Mouse (Mus musculus) layer of hippocampus, postnatal 36 days (tissue): ENCODE measurements around the gene Klf4. TPM values are rescaled to one million over a fixed set of nuclear protein-coding genes. Genes with fewer than 3 reads are reported as not detected.

ENCODE experiments used
- DNase-seq, 2 experiments: peaks; one replicate each; pipeline ENCODE4 v3.0.0; 2022
- total RNA-seq, 2 experiments: library from RNA; stranded (reverse); gene quantifications; 2 replicates each; pipeline ENCODE4 v1.2.3; 2021

Gene Klf4
- total RNA-seq: 1 to 10 TPM; 4.8 to 5.3 TPM

GRCm38 (mm10) chr4:55532407-55533195, at the start of gene Klf4:
Klf4 (minus strand) TSS chr4:55532466.
- DNase-seq: peak; percentile 81 to 85

- no peak for DNase-seq
Measured at GRCm38 (mm10) chr4:55571432-55571831, 39.2 kb upstream of the Klf4 start.

- DNase-seq: no peak
Measured at GRCm38 (mm10) chr4:55567986-55568385, 35.7 kb upstream of the Klf4 start.

- no peak for DNase-seq
Measured at GRCm38 (mm10) chr4:55567575-55567974, 35.3 kb upstream of the Klf4 start.

GRCm38 (mm10) chr4:55564317-55564716, 32.1 kb upstream of the Klf4 start:
- DNase-seq: no peak

GRCm38 (mm10) chr4:55563050-55563449, 30.8 kb upstream of the Klf4 start:
- no peak for DNase-seq

- no peak for DNase-seq
Measured at GRCm38 (mm10) chr4:55562062-55562461, 29.8 kb upstream of the Klf4 start.

- DNase-seq: no peak
Measured at GRCm38 (mm10) chr4:55546869-55547268, 14.6 kb upstream of the Klf4 start.

- DNase-seq: no peak
Measured at GRCm38 (mm10) chr4:55542753-55543152, 10.5 kb upstream of the Klf4 start.

- DNase-seq: no peak
Measured at GRCm38 (mm10) chr4:55541654-55542053, 9.4 kb upstream of the Klf4 start.

- DNase-seq: no peak
Measured at GRCm38 (mm10) chr4:55541221-55541620, 9.0 kb upstream of the Klf4 start.

GRCm38 (mm10) chr4:55535012-55535411, 2.7 kb upstream of the Klf4 start:
- DNase-seq: no peak

GRCm38 (mm10) chr4:55534510-55534909, 2.2 kb upstream of the Klf4 start:
- DNase-seq: no peak

- no peak for DNase-seq
Measured at GRCm38 (mm10) chr4:55533803-55534254, 1.6 kb upstream of the Klf4 start.

- no peak for DNase-seq
Measured at GRCm38 (mm10) chr4:55533196-55533802, 1.0 kb upstream of the Klf4 start.

GRCm38 (mm10) chr4:55531856-55532406, 335 bp downstream of the Klf4 start:
- no peak for DNase-seq

- peak in 1 of 2 experiments; percentile 13 for DNase-seq
Measured at GRCm38 (mm10) chr4:55531096-55531855, 990 bp downstream of the Klf4 start.

- DNase-seq: no peak
Measured at GRCm38 (mm10) chr4:55530731-55531095, 1.6 kb downstream of the Klf4 start.

GRCm38 (mm10) chr4:55530236-55530635, 2.0 kb downstream of the Klf4 start:
- peak; percentile 45 to 60 for DNase-seq

- no peak for DNase-seq
Measured at GRCm38 (mm10) chr4:55528404-55528803, 3.9 kb downstream of the Klf4 start.

- no peak for DNase-seq
Measured at GRCm38 (mm10) chr4:55527931-55528330, 4.3 kb downstream of the Klf4 start.

GRCm38 (mm10) chr4:55526247-55527115, 5.8 kb downstream of the Klf4 start:
- no peak for DNase-seq
